Mouse (Mus musculus) myocyte (in vitro differentiated cells): ENCODE results near the gene Ankrd22.

Experiments
- MYOD1 ChIP-seq, 3 experiments: IDR thresholded peaks; one replicate each; pipeline ENCODE4 v1.6.1; 2011; ENCODE audit warnings: control low read depth in 2 of 3, low read depth in 2 of 3, mild to moderate bottlenecking in 2 of 3, moderate library complexity in 1 of 3; ENCODE audit not compliant: insufficient read length in 2 of 3, control insufficient read depth in 1 of 3
- POLR2A ChIP-seq: IDR thresholded peaks from one replicate; pipeline ENCODE4 v1.6.1; 2011; ENCODE audit warnings: low read depth, mild to moderate bottlenecking, control low read depth, moderate library complexity; ENCODE audit not compliant: insufficient read length
- TCF12 ChIP-seq: IDR thresholded peaks from one replicate; pipeline ENCODE4 v1.6.1; 2011; ENCODE audit warnings: mild to moderate bottlenecking, control low read depth; ENCODE audit not compliant: poor library complexity, insufficient read depth, severe bottlenecking

DNA sequence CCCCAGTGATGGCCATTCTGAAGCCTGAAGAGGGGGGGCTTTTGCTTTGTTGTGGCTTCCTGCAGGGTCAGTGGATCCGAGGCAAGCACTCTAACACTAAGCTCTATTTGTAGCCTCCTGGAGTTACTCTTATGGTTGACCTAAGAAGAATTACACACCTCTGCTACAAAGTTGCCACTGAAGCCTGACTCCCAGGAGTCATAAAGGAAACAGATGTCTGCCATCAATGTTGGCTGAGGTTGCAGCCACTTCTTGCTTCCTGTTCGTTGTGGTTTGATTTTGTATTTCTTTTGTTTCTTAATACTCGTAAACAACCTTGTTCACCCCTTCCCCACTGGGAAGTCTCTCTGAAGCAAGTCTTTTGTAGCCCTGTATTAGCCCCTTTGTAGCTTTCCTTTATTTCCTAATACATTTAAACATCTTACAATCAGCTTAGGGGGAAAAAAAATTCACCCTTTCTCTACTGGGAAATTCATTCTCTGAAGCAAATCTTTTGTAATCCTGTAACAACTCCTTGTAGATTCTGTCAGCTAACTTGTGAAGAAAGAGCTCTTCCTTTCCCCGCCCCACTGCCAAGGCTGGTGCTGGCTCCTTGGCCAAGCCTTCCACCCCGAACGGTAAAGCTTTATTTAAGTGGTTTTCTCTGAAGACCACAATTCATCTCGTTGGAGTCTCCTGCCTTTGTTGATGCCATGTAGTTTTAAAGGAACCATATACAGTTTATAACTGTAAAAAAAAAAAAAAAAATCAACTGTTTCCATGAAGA, 2.2 kb upstream of the Ankrd22 start:
- TF ChIP-seq MYOD1 (IDR thresholded peaks at IDR 0.05; ENCODE audit: control insufficient read depth in 1 of 3, insufficient read length in 2 of 3, low read depth in 2 of 3) (no peak), TCF12 (no peak), POLR2A (no peak)
